Mouse (Mus musculus) CH12.LX (cell line): ENCODE results near the gene Cemip2. TPM values are rescaled to one million over a fixed set of nuclear protein-coding genes. Genes with fewer than 3 reads are reported as not detected.

Source experiments
- DNase-seq: peaks from one replicate; pipeline ENCODE4 v3.0.0-alpha.2; 2013; ENCODE audit errors: extremely low read depth
- H3K27ac ChIP-seq: 2 replicates; pipeline ENCODE4 v1.5.1; 2012; ENCODE audit warnings: low read depth, mild to moderate bottlenecking, control low read depth, moderate library complexity; ENCODE audit not compliant: insufficient read depth
- H3K27me3 ChIP-seq: replicated peaks from 2 replicates; pipeline ENCODE3; 2012; ENCODE audit warnings: inconsistent platforms
- H3K36me3 ChIP-seq, 2 experiments: replicated peaks in 1 of 2; 2 replicates each; pipeline versions ENCODE3 to v1.6.1; 2012; ENCODE audit warnings: inconsistent platforms in 1 of 2, low read length in 1 of 2, mild to moderate bottlenecking in 1 of 2, mixed read lengths in 1 of 2, moderate library complexity in 1 of 2; ENCODE audit not compliant: control insufficient read depth in 1 of 2, insufficient read depth in 1 of 2
- H3K4me1 ChIP-seq, 2 experiments: 2 replicates each; pipeline ENCODE4 v1.6.1; 2012; ENCODE audit warnings: inconsistent platforms in 1 of 2, moderate library complexity in 1 of 2; ENCODE audit not compliant: insufficient read depth in 2 of 2, control insufficient read depth in 1 of 2
- H3K4me2 ChIP-seq: 2 replicates; pipeline ENCODE4 v1.6.1; 2012; ENCODE audit warnings: low read depth, mild to moderate bottlenecking, control low read depth; ENCODE audit not compliant: poor library complexity, insufficient read depth, severe bottlenecking
- H3K4me3 ChIP-seq, 3 experiments: fragments of 150-350 bp in 1 of 3; sonication (generic) in 1 of 3; replicated peaks in 1 of 3; 2 replicates each; pipeline versions ENCODE3 to v1.5.1; 2011 to 2012; ENCODE audit warnings: low read depth in 2 of 3, low read length in 2 of 3, mild to moderate bottlenecking in 2 of 3, moderate library complexity in 2 of 3, control low read depth in 1 of 3, improper control_type of control experiment in 1 of 3, inconsistent platforms in 1 of 3, mixed read lengths in 1 of 3; ENCODE audit not compliant: poor library complexity in 1 of 3
- H3K79me2 ChIP-seq: replicated peaks from 2 replicates; pipeline ENCODE4 v1.6.1; 2012; ENCODE audit warnings: mild to moderate bottlenecking, moderate library complexity; ENCODE audit not compliant: control insufficient read depth, poor library complexity, insufficient read depth, severe bottlenecking; ENCODE audit errors: extremely low read depth
- H3K9ac ChIP-seq: 2 replicates; pipeline ENCODE4 v1.6.1; 2012; ENCODE audit warnings: low read depth, mild to moderate bottlenecking, control low read depth, moderate library complexity; ENCODE audit not compliant: insufficient read depth
- H3K9me3 ChIP-seq: replicated peaks from 2 replicates; pipeline ENCODE3; 2012; ENCODE audit warnings: low read length, inconsistent platforms, mixed read lengths
- BHLHE40 ChIP-seq: IDR thresholded peaks from 2 replicates; pipeline ENCODE4 v1.6.1; 2011; ENCODE audit warnings: mild to moderate bottlenecking, low read depth, low read length, improper control_type of control experiment
- CHD1 ChIP-seq: IDR thresholded peaks from 2 replicates; pipeline ENCODE4 v1.6.1; 2012; ENCODE audit warnings: low read depth, low read length, improper control_type of control experiment, inconsistent platforms
- CHD2 ChIP-seq: IDR thresholded peaks from 2 replicates; pipeline ENCODE4 v1.6.1; 2011; ENCODE audit warnings: low read length, improper control_type of control experiment
- E2F4 ChIP-seq: IDR thresholded peaks from 2 replicates; pipeline ENCODE4 v1.6.1; 2011; ENCODE audit warnings: low read depth, low read length, improper control_type of control experiment; ENCODE audit not compliant: insufficient replicate concordance
- ELF1 ChIP-seq: IDR thresholded peaks from 2 replicates; pipeline ENCODE4 v1.6.1; 2014; ENCODE audit warnings: low read depth, mild to moderate bottlenecking, inconsistent platforms, low read length, improper control_type of control experiment
- EP300 ChIP-seq: IDR thresholded peaks from 2 replicates; pipeline ENCODE4 v1.6.1; 2011; ENCODE audit warnings: low read length, improper control_type of control experiment
- HCFC1 ChIP-seq: IDR thresholded peaks from 2 replicates; pipeline ENCODE4 v1.6.1; 2012; ENCODE audit warnings: low read depth, mild to moderate bottlenecking, inconsistent platforms, low read length, improper control_type of control experiment
- JUND ChIP-seq: conservative IDR thresholded peaks from 2 replicates; pipeline ENCODE4 v1.6.1; 2011; ENCODE audit warnings: low read depth, low read length, improper control_type of control experiment
- KAT2A ChIP-seq: IDR thresholded peaks from 2 replicates; pipeline ENCODE4 v1.6.1; 2012; ENCODE audit warnings: low read length, improper control_type of control experiment, inconsistent platforms; ENCODE audit not compliant: insufficient replicate concordance
- MAX ChIP-seq: IDR thresholded peaks from 2 replicates; pipeline ENCODE4 v1.6.1; 2011; ENCODE audit warnings: low read length, improper control_type of control experiment
- MAZ ChIP-seq: IDR thresholded peaks from 2 replicates; pipeline ENCODE4 v1.6.1; 2012; ENCODE audit warnings: low read depth, mild to moderate bottlenecking, inconsistent platforms, low read length, improper control_type of control experiment, moderate library complexity
- MYC ChIP-seq: IDR thresholded peaks from 2 replicates; pipeline ENCODE4 v1.6.1; 2011; ENCODE audit warnings: low read depth, mild to moderate bottlenecking, improper control_type of control experiment, low read length
- PAX5 ChIP-seq: IDR thresholded peaks from 2 replicates; pipeline ENCODE4 v1.6.1; 2012; ENCODE audit warnings: low read length, inconsistent platforms, mixed read lengths
- POLR2A ChIP-seq: IDR thresholded peaks from 2 replicates; pipeline ENCODE4 v1.6.1; 2011; ENCODE audit warnings: low read depth, mild to moderate bottlenecking, improper control_type of control experiment, low read length
- POLR2AphosphoS2 ChIP-seq: IDR thresholded peaks from 2 replicates; pipeline ENCODE4 v1.6.1; 2011; ENCODE audit warnings: low read depth, low read length, improper control_type of control experiment
- SIN3A ChIP-seq: IDR thresholded peaks from 2 replicates; pipeline ENCODE4 v1.6.1; 2012; ENCODE audit warnings: low read length, improper control_type of control experiment, inconsistent platforms
- SMC3 ChIP-seq: IDR thresholded peaks from 2 replicates; pipeline ENCODE4 v1.6.1; 2011; ENCODE audit warnings: low read depth, low read length, improper control_type of control experiment
- TCF12 ChIP-seq: IDR thresholded peaks from 2 replicates; pipeline ENCODE4 v1.6.1; 2014; ENCODE audit warnings: low read depth, mild to moderate bottlenecking, inconsistent platforms, low read length, improper control_type of control experiment
- UBTF ChIP-seq: IDR thresholded peaks from 2 replicates; pipeline ENCODE4 v1.6.1; 2012; ENCODE audit warnings: low read depth, mild to moderate bottlenecking, inconsistent platforms, low read length, improper control_type of control experiment, moderate library complexity
- USF2 ChIP-seq: conservative IDR thresholded peaks from 2 replicates; pipeline ENCODE4 v1.6.1; 2011; ENCODE audit warnings: low read depth, low read length, improper control_type of control experiment
- ZC3H11A ChIP-seq: IDR thresholded peaks from 2 replicates; pipeline ENCODE4 v1.6.1; 2012; ENCODE audit warnings: low read depth, mild to moderate bottlenecking, inconsistent platforms, low read length, improper control_type of control experiment
- dilution Hi-C: fragments of 300-500 bp; cut with MboI; formaldehyde crosslinking; loops from 2 replicates; pipeline ENCODE4 v1.14.3; 2020; ENCODE audit warnings: low sequenced_read_pairs; ENCODE audit not compliant: extremely low pct_unique_long_range_greater_than_20kb, extremely low pct_ligation_motif_present
- in situ Hi-C: fragments of 300-500 bp; cut with MboI; formaldehyde crosslinking; loops from 3 replicates; pipeline ENCODE4 v1.14.3; 2019; ENCODE audit warnings: low sequenced_read_pairs, low pct_ligation_motif_present, low pct_unique_long_range_greater_than_20kb, mixed read lengths
- polyA plus RNA-seq: library from polyadenylated mRNA; unstranded; fragments of >175 nt; gene quantifications from 2 replicates; pipeline ENCODE4 v1.2.1, GENCODE M21; 2012; ENCODE audit warnings: low read depth; ENCODE audit not compliant: insufficient read length
- total RNA-seq, 2 experiments: library from RNA; depleted of rRNA; stranded (reverse); fragments of 300-350 nt in 1 of 2; fragments of >200 nt in 1 of 2; gene quantifications; 2 replicates each; pipeline ENCODE4 v1.2.3; 2012 to 2014

The Cemip2 gene
- total and polyA plus RNA-seq, 3 experiments: 7.4 to 8.5 (median 7.9) TPM

DNA sequence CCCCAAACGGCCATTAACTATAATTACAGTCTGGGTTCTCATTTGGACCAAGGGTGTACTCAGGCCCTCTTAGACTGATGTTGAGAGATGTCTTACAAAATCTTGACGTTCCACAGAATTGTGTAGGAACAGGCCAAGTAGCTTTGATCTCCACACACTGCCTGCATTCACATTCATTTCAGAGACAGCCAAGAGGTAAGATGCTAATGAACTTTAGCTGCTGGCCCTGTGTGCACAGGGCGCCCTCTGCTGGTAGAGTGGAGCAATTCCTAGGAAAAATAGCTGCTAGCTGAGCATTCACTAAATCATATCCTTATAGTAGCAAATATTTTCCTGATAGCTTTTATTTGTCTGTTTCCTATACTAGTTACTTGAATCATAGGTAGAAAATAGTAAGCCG lies 30.8 kb upstream of the Cemip2 start (continued):
- no peak for TF ChIP-seq PAX5
- TF ChIP-seq CHD2: no peak
- TF ChIP-seq ZC3H11A: peak; percentile 86
- no peak for TF ChIP-seq ELF1
- no peak for TF ChIP-seq USF2
- TF ChIP-seq UBTF: no peak
- no peak for TF ChIP-seq EP300
- 0 out of 2 replicates have a peak, but pooled peaks have one; percentile 23 for TF ChIP-seq SIN3A
- no peak for TF ChIP-seq MAX
- TF ChIP-seq MAZ: no peak
- TF ChIP-seq JUND: no peak
- no peak for TF ChIP-seq HCFC1

- dilution Hi-C loops (no loop called here), in situ Hi-C loops (no loop called here)
- Histone ChIP-seq H3K9ac (no peak overlapping the region), H3K36me3 (no peaks in the 10 kb centered on the region), H3K9me3 (no peaks in the 10 kb centered on the region), H3K4me3 (no peak overlapping the region), H3K79me2 (no peaks in the 10 kb centered on the region), H3K4me1 (peaks cover 0 to 6% of the 10 kb centered on the region in 2 experiments; a peak in 1 of 4 replicates), H3K27ac (no peak overlapping the region), H3K4me2 (no peak overlapping the region), H3K27me3 (no peaks in the 10 kb centered on the region)
- TF ChIP-seq E2F4 (no peak), POLR2AphosphoS2 (no peak), MAX (no peak), ZC3H11A (no peak), JUND (no peak), SMC3 (no peak), HCFC1 (no peak), POLR2A (no peak), BHLHE40 (no peak), MAZ (no peak), MYC (no peak), TCF12 (no peak), EP300 (no peak)
- no peak for DNase-seq
Observed at GRCm38 (mm10) chr19:21750154-21750553, 28.0 kb upstream of the Cemip2 start.

DNA sequence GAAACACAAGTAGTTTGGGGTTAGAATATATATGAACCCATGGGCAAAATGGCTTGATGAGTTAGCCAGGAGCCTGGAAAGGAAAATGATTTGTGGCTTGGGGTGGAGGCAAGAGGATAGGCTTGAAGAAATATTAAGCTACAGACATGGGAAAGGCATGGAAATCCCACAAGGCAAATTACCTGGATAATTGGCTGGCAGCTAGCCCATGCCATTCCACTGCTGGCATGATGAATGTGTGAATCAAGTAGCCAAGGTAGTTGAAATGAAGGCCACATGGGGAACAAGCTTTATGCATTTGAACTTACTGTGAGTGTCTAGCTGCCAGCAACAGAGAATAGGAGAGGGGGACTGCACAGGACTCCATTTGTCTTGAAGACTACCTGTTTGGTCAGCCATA lies 16.5 kb upstream of the Cemip2 start:
- Histone ChIP-seq H3K9me3 (no peaks in the 10 kb centered on the region), H3K9ac (no peak overlapping the region), H3K27ac (no peak overlapping the region), H3K79me2 (no peaks in the 10 kb centered on the region), H3K4me3 (no peak overlapping the region), H3K36me3 (no peaks in the 10 kb centered on the region)
- no peak for TF ChIP-seq JUND
- TF ChIP-seq CHD1: no peak
- no peak for TF ChIP-seq KAT2A
- TF ChIP-seq, all 38 proteins: peak for 0
- Histone ChIP-seq H3K4me2 (no peak overlapping the region), H3K27me3 (no peaks in the 10 kb centered on the region), H3K4me1 (0 out of 4 replicates have a peak, but pooled peaks cover 0 to 3% of the 10 kb centered on the region in 2 experiments)
- dilution Hi-C loops (no loop called here), in situ Hi-C loops (no loop called here)
- no peak for DNase-seq
